Mouse (Mus musculus): ENCODE results near the gene Idh2.

DNA sequence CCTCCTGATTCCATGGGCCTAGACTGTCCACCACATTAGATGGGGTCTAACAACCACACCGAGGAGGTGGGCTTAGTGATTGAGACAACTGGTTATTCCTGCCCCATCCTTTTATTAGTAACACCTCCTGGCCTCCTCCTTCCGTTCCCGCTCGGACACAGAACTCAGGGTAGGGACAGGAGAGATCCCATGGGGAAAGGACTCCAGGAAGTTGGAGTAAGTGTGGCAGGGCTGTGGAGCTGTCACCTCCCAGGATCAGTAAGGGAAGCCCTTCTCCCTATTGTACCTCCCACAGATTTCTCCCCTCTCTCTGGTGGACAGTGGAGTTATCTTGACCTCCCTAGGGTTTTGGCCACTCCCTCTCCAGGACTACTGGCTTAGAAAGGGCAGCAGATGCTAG is 68.2 kb downstream of the Idh2 start:
- TF ChIP-seq TAL1 (IDR thresholded peaks at IDR 0.05; ENCODE audit: low read length) = no peak
- no peak for TF ChIP-seq GATA1 (IDR thresholded peaks at IDR 0.05; ENCODE audit: low read length)
